28 mouse cellular contexts compared by ENCODE assay signal in genomic region chr14:122414786-122415185, GRCm38 (mm10). TPM values are rescaled to one million over a fixed set of nuclear protein-coding genes. Genes with fewer than 3 reads are reported as not detected.
"Had no signal": no experiment of that assay in that cellular context is flagged by ENCODE, and none has a peak within 500 bp of the region (broad histone marks: within the 10 kb centered on the region; RNA-seq: fewer than 3 reads in every experiment).

No protein-coding gene starts in this region.

- H3K9me3 ChIP-seq: megakaryocyte, embryonic 14.5 days; midbrain, embryonic 12.5 days; neural tube, embryonic 13.5 days; neural tube, embryonic 15.5 days; stomach, embryonic 15.5 days had no signal

- H3K27ac ChIP-seq: macrophage; midbrain, embryonic 12.5 days; neural tube, embryonic 13.5 days; neural tube, embryonic 15.5 days; stomach, embryonic 15.5 days; stomach, postnatal 0 days had no signal

- H3K27me3 ChIP-seq: stomach, embryonic 15.5 days had no signal

- H3K36me3 ChIP-seq: midbrain, embryonic 12.5 days; neural tube, embryonic 13.5 days; neural tube, embryonic 15.5 days; stomach, embryonic 15.5 days had no signal

- H3K9ac ChIP-seq: lung, embryonic 14.5 days; midbrain, embryonic 12.5 days; neural tube, embryonic 13.5 days; neural tube, embryonic 15.5 days; stomach, embryonic 15.5 days had no signal

- H3K4me3 ChIP-seq: megakaryocyte, embryonic 14.5 days; midbrain, embryonic 12.5 days; myocyte; neural tube, embryonic 13.5 days; neural tube, embryonic 15.5 days; stomach, embryonic 15.5 days had no signal

- DNase-seq: lung, adult 18-20 months; lung, embryonic 14.5 days; lung, postnatal 14 days; lung, postnatal 36 days; midbrain, embryonic 14.5 days; retina, postnatal 1 day; right cerebral cortex, adult 18-20 months; right cerebral cortex, postnatal 25 days; right cerebral cortex, postnatal 4 days; spleen, adult 18-20 months; thymus, adult 2 months; thymus, postnatal 25 days; thymus, postnatal 4 days had no signal

- ATAC-seq: midbrain, embryonic 16.5 days had no signal

- H3K4me1 ChIP-seq: megakaryocyte, embryonic 14.5 days; neural tube, embryonic 15.5 days; stomach, embryonic 15.5 days had no signal

- H3K4me2 ChIP-seq: lung, embryonic 14.5 days; midbrain, embryonic 12.5 days; neural tube, embryonic 13.5 days; neural tube, embryonic 15.5 days; stomach, embryonic 15.5 days had no signal

RNA-seq across cellular contexts. Expression of gene Gm5089, which starts 36.1 kb away (rescaled TPM):
- total RNA-seq: megakaryocyte progenitor cell, adult 5-6 weeks had no signal
- polyA plus RNA-seq: liver, embryonic 16.5 days; lung, embryonic 14.5 days; lung, embryonic 16.5 days; macrophage; myocyte; small intestine, adult 2 months; stomach, embryonic 15.5 days; stomach, postnatal 0 days; testis, adult 2 months; thymus, adult 2 months; urinary bladder, adult 2 months had no signal

RNA-seq across cellular contexts. Expression of gene Zic5, which starts 50.7 kb away (rescaled TPM):
- total RNA-seq: megakaryocyte progenitor cell, adult 5-6 weeks had no signal
- polyA plus RNA-seq: liver, embryonic 16.5 days; lung, embryonic 14.5 days; lung, embryonic 16.5 days; macrophage; small intestine, adult 2 months; stomach, embryonic 15.5 days; stomach, postnatal 0 days; thymus, adult 2 months; urinary bladder, adult 2 months had no signal
